Mouse (Mus musculus) limb, embryonic 12.5 days (tissue): ENCODE measurements at regions not wholly inside any gene's neighbourhood (a gene's known extent, or its start where the extent isn't known, plus 50 kb on each side); places are given as distances from the start of the nearest gene placed in this dataset. TPM values are rescaled to one million over a fixed set of nuclear protein-coding genes. Genes with fewer than 3 reads are reported as not detected.

Experiments
- microRNA-seq: library from miRNA; unstranded; fragments of <30 nt; microRNA quantifications from one replicate; pipeline ENCODE4, GENCODE M21; 2017

Small RNAs in the stretch of these regions (microRNA-seq; reads per million reads assigned to microRNA genes)
- gene Mir7214 (not detected), gene Mir7216 (not detected), gene Mir7217 (not detected), gene Mir7218 (not detected)
